In genomic region chr19:11800531-11801315, GRCm38 (mm10) we compare ENCODE assay signal across 17 mouse cellular contexts. TPM values are rescaled to one million over a fixed set of nuclear protein-coding genes. Genes with fewer than 3 reads are reported as not detected.
A peak's percentile ranks its signal among the peaks of the same experiment; 100 is the strongest.
DNase-seq lines count a peak whose midpoint lies in the region; ATAC-seq and TF ChIP-seq lines count a peak whose summit lies in the region.
"Had no signal": no experiment of that assay in that cellular context is flagged by ENCODE, and none has a peak within 500 bp of the region (broad histone marks: within the 10 kb centered on the region; RNA-seq: fewer than 3 reads in every experiment).

No protein-coding gene starts in this region.

- no peaks in the 10 kb centered on the region for H3K36me3 ChIP-seq in kidney, adult 2 months (ENCODE audit: control insufficient read depth, insufficient read depth, low read length)
- H3K36me3 ChIP-seq in midbrain, postnatal 0 days (ENCODE audit: insufficient read depth, low read length), result 0 out of 2 replicates have a peak, but pooled peaks cover 4% of the 10 kb centered on the region
- no peaks in the 10 kb centered on the region for H3K36me3 ChIP-seq in midbrain, embryonic 13.5 days
- no peaks in the 10 kb centered on the region for H3K36me3 ChIP-seq in stomach, postnatal 0 days (ENCODE audit: control insufficient read depth, insufficient read depth, low read length)
- H3K36me3 ChIP-seq: G1E; heart, embryonic 12.5 days had no signal

- 61% methylated on average over 8 of the region's 8 CpGs for WGBS in kidney, adult 2 months
- 76% methylated on average over 8 of the region's 8 CpGs for WGBS in midbrain, postnatal 0 days
- 82% methylated on average over 8 of the region's 8 CpGs for WGBS in midbrain, embryonic 13.5 days
- 76% methylated on average over 8 of the region's 8 CpGs for WGBS in stomach, postnatal 0 days

- H3K4me1 ChIP-seq in kidney, adult 2 months (ENCODE audit: control insufficient read depth, insufficient read depth, low read length), result peaks cover 2% of the 10 kb centered on the region; the same call in 1 of the 2 replicates
- no peaks in the 10 kb centered on the region for H3K4me1 ChIP-seq in midbrain, postnatal 0 days (ENCODE audit: insufficient read depth, low read length)
- no peaks in the 10 kb centered on the region for H3K4me1 ChIP-seq in midbrain, embryonic 13.5 days (replicated peaks)
- no peaks in the 10 kb centered on the region for H3K4me1 ChIP-seq in stomach, postnatal 0 days (replicated peaks; ENCODE audit: control insufficient read depth, insufficient read depth)
- H3K4me1 ChIP-seq: heart, embryonic 12.5 days had no signal

- no peak overlapping the region for H3K4me3 ChIP-seq in kidney, adult 2 months (ENCODE audit: insufficient read depth, low read depth, low read length)
- no peak overlapping the region for H3K4me3 ChIP-seq in midbrain, postnatal 0 days (ENCODE audit: low read depth, low read length)
- no peak overlapping the region for H3K4me3 ChIP-seq in midbrain, embryonic 13.5 days (replicated peaks)
- H3K4me3 ChIP-seq in stomach, postnatal 0 days (ENCODE audit: low read depth, low read length), result no peak overlapping the region
- H3K4me3 ChIP-seq in gastrocnemius, adult 2 months, result no peak overlapping the region
- H3K4me3 ChIP-seq: heart, embryonic 12.5 days had no signal

- H3K27me3 ChIP-seq in kidney, adult 2 months (replicated peaks; ENCODE audit: control insufficient read depth, insufficient read depth, low read length), result no peaks in the 10 kb centered on the region
- no peaks in the 10 kb centered on the region for H3K27me3 ChIP-seq in midbrain, postnatal 0 days (ENCODE audit: insufficient read depth, low read length)
- H3K27me3 ChIP-seq in midbrain, embryonic 13.5 days, result no peaks in the 10 kb centered on the region
- no peaks in the 10 kb centered on the region for H3K27me3 ChIP-seq in stomach, postnatal 0 days (ENCODE audit: control insufficient read depth, insufficient read depth, low read length)
- H3K27me3 ChIP-seq: heart, embryonic 12.5 days had no signal

- H3K9ac ChIP-seq in midbrain, postnatal 0 days (replicated peaks; ENCODE audit: low read length, poor library complexity, severe bottlenecking), result no peak overlapping the region
- H3K9ac ChIP-seq in midbrain, embryonic 13.5 days (replicated peaks), result no peak overlapping the region
- H3K9ac ChIP-seq in stomach, postnatal 0 days (ENCODE audit: low read length), result no peak overlapping the region
- H3K9ac ChIP-seq: heart, embryonic 12.5 days; hindbrain, embryonic 14.5 days had no signal

- no peak for TF ChIP-seq POLR2A in kidney, adult 2 months (IDR thresholded peaks at IDR 0.05; ENCODE audit: low read depth, low read length)

- H3K27ac ChIP-seq in kidney, adult 2 months (ENCODE audit: insufficient read depth, low read depth, low read length), result no peak overlapping the region
- H3K27ac ChIP-seq in midbrain, postnatal 0 days (ENCODE audit: low read depth, low read length), result no peak overlapping the region
- H3K27ac ChIP-seq in midbrain, embryonic 13.5 days, result no peak overlapping the region
- 0 out of 2 replicates have a peak overlapping the region, but pooled peaks have one; percentile 13 for H3K27ac ChIP-seq in stomach, postnatal 0 days (replicated peaks)
- no peak overlapping the region for H3K27ac ChIP-seq in gastrocnemius, adult 2 months
- H3K27ac ChIP-seq: hindbrain, embryonic 14.5 days had no signal

- TF ChIP-seq EP300 in stomach, postnatal 0 days (optimal IDR thresholded peaks at IDR 0.05), result no peak

- no peak for ATAC-seq in midbrain, postnatal 0 days (ENCODE audit: low FRiP score)
- ATAC-seq in midbrain, embryonic 13.5 days, result no peak
- ATAC-seq in common myeloid progenitor, adult 5-6 weeks (replicated peaks; ENCODE audit: low read depth, poor library complexity, severe bottlenecking), result peak; percentile 90
- ATAC-seq in stomach, postnatal 0 days (ENCODE audit: low FRiP score, low TSS enrichment), result no peak
- ATAC-seq: midbrain, embryonic 16.5 days had no signal

- no peaks in the 10 kb centered on the region for H3K9me3 ChIP-seq in midbrain, postnatal 0 days (ENCODE audit: low read length)
- H3K9me3 ChIP-seq in midbrain, embryonic 13.5 days, result no peaks in the 10 kb centered on the region
- no peaks in the 10 kb centered on the region for H3K9me3 ChIP-seq in stomach, postnatal 0 days (ENCODE audit: control insufficient read depth, low read length)
- H3K9me3 ChIP-seq: heart, embryonic 12.5 days had no signal

- peak; percentile 39 for DNase-seq in kidney, adult 2 months
- no peak for DNase-seq in kidney, adult 11 months
- no peak for DNase-seq in midbrain, postnatal 0 days (ENCODE audit: low spot score)
- DNase-seq in stomach, postnatal 0 days (ENCODE audit: low spot score), result no peak
- no peak for DNase-seq in cerebellum, postnatal 25 days
- no peak for DNase-seq in gastrocnemius, adult 2 months
- DNase-seq: lung, adult 18-20 months had no signal

- no peak overlapping the region for H3K4me2 ChIP-seq in midbrain, postnatal 0 days (ENCODE audit: low read depth, low read length, poor library complexity, severe bottlenecking)
- H3K4me2 ChIP-seq in midbrain, embryonic 13.5 days (replicated peaks), result no peak overlapping the region
- no peak overlapping the region for H3K4me2 ChIP-seq in stomach, postnatal 0 days (replicated peaks; ENCODE audit: low read depth)
- H3K4me2 ChIP-seq: heart, embryonic 12.5 days; hindbrain, embryonic 14.5 days had no signal

- intact Hi-C loops in gastrocnemius, adult 2 months (cut with DNase I), result no loop called here

- no peak; the same call in 1 of the 2 replicates for TF ChIP-seq CTCF in kidney, adult 2 months (conservative IDR thresholded peaks at IDR 0.05; ENCODE audit: insufficient read depth, insufficient read length, low read depth, low read length)
- TF ChIP-seq CTCF in midbrain, postnatal 0 days (IDR thresholded peaks at IDR 0.05), result 0 out of 2 replicates have a peak, but pooled peaks have one; percentile 16
- TF ChIP-seq CTCF in stomach, postnatal 0 days (IDR thresholded peaks at IDR 0.05; ENCODE audit: low read depth), result peak; percentile 50
- TF ChIP-seq CTCF in gastrocnemius, adult 2 months (IDR thresholded peaks at IDR 0.05), result no peak; the same call in 1 of the 2 replicates

RNA-seq across cellular contexts. Expression of gene Stx3, which starts 18.5 kb away (rescaled TPM):
- 23.0 and 23.9 TPM in 2 replicates for polyA plus RNA-seq in kidney, adult 2 months (2012; rRNA removed)
- 28.8 and 35.0 TPM in 2 replicates for total RNA-seq in midbrain, postnatal 0 days (2014; rRNA removed)
- 36.6 and 37.8 TPM in 2 replicates for polyA plus RNA-seq in midbrain, postnatal 0 days (2015; fragmentation: Nextera tagmentation; extraction: Ambion mirVana)
- 20.7 and 24.1 TPM in 2 replicates for polyA plus RNA-seq in midbrain, embryonic 13.5 days (2015; fragmentation: Nextera tagmentation; extraction: Ambion mirVana)
- 17.7 and 20.7 TPM in 2 replicates for total RNA-seq in common myeloid progenitor, adult 5-6 weeks (2017)
- 17.9 and 18.7 TPM in 2 replicates for polyA plus RNA-seq in stomach, postnatal 0 days (2015; fragmentation: Nextera tagmentation; extraction: Ambion mirVana)
- total RNA-seq in gastrocnemius, adult 2 months (2021), result 1 to 10 TPM; 1.7 to 2.6 TPM
- polyA plus RNA-seq: G1E had no signal

RNA-seq across cellular contexts. Expression of gene Mrpl16, which starts 30.5 kb away (rescaled TPM):
- 28.9 and 42.4 TPM in 2 replicates for polyA plus RNA-seq in kidney, adult 2 months (2012; rRNA removed)
- total RNA-seq in midbrain, postnatal 0 days (2014; rRNA removed), result 15.6 and 22.8 TPM in 2 replicates
- polyA plus RNA-seq in midbrain, postnatal 0 days (2015; fragmentation: Nextera tagmentation; extraction: Ambion mirVana), result 52.3 and 53.0 TPM in 2 replicates
- 42.8 and 47.4 TPM in 2 replicates for polyA plus RNA-seq in midbrain, embryonic 13.5 days (2015; fragmentation: Nextera tagmentation; extraction: Ambion mirVana)
- 89.0 and 118 TPM in 2 replicates for total RNA-seq in common myeloid progenitor, adult 5-6 weeks (2017)
- 49.2 and 51.4 TPM in 2 replicates for polyA plus RNA-seq in stomach, postnatal 0 days (2015; fragmentation: Nextera tagmentation; extraction: Ambion mirVana)
- 10 to 100 TPM; 51.6 to 69.4 TPM for total RNA-seq in gastrocnemius, adult 2 months (2021)

RNA-seq across cellular contexts. Expression of gene Olfr1417, which starts 38.3 kb away (rescaled TPM):
- not detected in 2 replicates for polyA plus RNA-seq in kidney, adult 2 months (2012; rRNA removed)
- total RNA-seq in midbrain, postnatal 0 days (2014; rRNA removed), result not detected in 2 replicates
- 0.16 and 0.18 TPM in 2 replicates for polyA plus RNA-seq in midbrain, postnatal 0 days (2015; fragmentation: Nextera tagmentation; extraction: Ambion mirVana)
- not detected in 2 replicates for polyA plus RNA-seq in midbrain, embryonic 13.5 days (2015; fragmentation: Nextera tagmentation; extraction: Ambion mirVana)
- total RNA-seq in common myeloid progenitor, adult 5-6 weeks (2017), result not detected in 2 replicates
- not detected in 2 replicates for polyA plus RNA-seq in stomach, postnatal 0 days (2015; fragmentation: Nextera tagmentation; extraction: Ambion mirVana)
- not detected for total RNA-seq in gastrocnemius, adult 2 months (2021)
- total RNA-seq: adrenal gland, adult 18-20 months; left cerebral cortex, postnatal 36 days; neutrophil, adult 5-6 weeks had no signal
- polyA plus RNA-seq: G1E had no signal

RNA-seq across cellular contexts. Expression of gene Gif, which starts 53.4 kb away (rescaled TPM):
- not detected in 2 replicates for polyA plus RNA-seq in kidney, adult 2 months (2012; rRNA removed)
- not detected in 2 replicates for total RNA-seq in midbrain, postnatal 0 days (2014; rRNA removed)
- polyA plus RNA-seq in midbrain, postnatal 0 days (2015; fragmentation: Nextera tagmentation; extraction: Ambion mirVana), result not detected in 2 replicates
- not detected in 2 replicates for polyA plus RNA-seq in midbrain, embryonic 13.5 days (2015; fragmentation: Nextera tagmentation; extraction: Ambion mirVana)
- total RNA-seq in common myeloid progenitor, adult 5-6 weeks (2017), result not detected in 2 replicates
- polyA plus RNA-seq in stomach, postnatal 0 days (2015; fragmentation: Nextera tagmentation; extraction: Ambion mirVana), result 161 and 172 TPM in 2 replicates
- total RNA-seq in gastrocnemius, adult 2 months (2021), result not detected
- total RNA-seq: adrenal gland, adult 18-20 months; G1E; left cerebral cortex, postnatal 36 days; neutrophil, adult 5-6 weeks had no signal
- polyA plus RNA-seq: frontal cortex, adult 2 months; G1E; heart, embryonic 12.5 days; hindbrain, embryonic 14.5 days; midbrain, embryonic 16.5 days had no signal

Comparison
In these comparisons a context has a peak if more than half of its experiments do, and no peak if none do; other contexts are left out.
1. CTCF ChIP-seq: peak in midbrain, postnatal 0 days (single experiment) and stomach, postnatal 0 days (single experiment); none in kidney, adult 2 months (single experiment) and gastrocnemius, adult 2 months (single experiment).